Mouse (Mus musculus): Measurements from ENCODE around the gene Gm39566. TPM values are rescaled to one million over a fixed set of nuclear protein-coding genes. Genes with fewer than 3 reads are reported as not detected.

The Gm39566 gene
- polyA plus RNA-seq, 1 experiment from 2014 or later, result not detected

DNA sequence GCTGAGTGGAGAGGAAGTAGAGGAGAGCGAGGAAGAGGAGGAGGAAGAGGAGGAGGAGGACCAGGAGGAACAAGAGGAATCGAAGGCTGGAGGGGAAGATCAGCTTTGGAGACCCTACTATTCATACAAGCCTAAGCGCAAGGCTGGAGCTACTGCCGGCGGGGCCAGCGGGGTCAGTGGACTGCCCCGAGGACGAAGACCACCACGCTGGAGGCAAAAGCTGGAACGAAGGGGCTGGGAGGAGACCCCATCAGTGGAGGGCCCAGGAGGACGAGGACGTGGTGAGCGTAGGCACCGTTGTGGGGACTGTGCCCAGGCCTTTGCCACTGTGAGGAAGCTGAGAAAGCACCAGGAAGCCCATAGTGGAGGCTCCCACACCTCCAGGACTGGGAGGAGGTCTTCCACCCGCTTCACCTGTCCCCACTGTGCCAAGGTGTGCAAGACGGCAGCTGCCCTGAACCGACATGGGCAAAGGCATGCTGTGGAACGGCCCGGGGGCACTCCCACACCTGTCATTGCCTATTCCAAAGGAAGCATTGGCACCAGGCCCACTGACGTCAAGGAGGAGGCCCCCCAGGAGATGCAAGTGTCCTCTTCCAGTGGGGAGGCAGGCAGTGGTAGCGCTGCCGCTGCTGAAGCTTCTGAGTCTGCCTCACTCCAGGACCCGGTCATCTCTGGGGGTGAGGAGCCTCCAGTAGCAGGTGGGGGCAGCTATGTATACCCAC is 36.7 kb downstream of the Gm39566 start:
- no peak overlapping the region for H3K27ac ChIP-seq (replicated peaks; ENCODE audit: low read depth, low read length)
- H3K4me2 ChIP-seq (ENCODE audit: low read length), result no peak overlapping the region
- H3K4me1 ChIP-seq (ENCODE audit: control insufficient read depth, insufficient read depth, low read length), result no peaks in the 10 kb centered on the region
- no peaks in the 10 kb centered on the region for H3K9me3 ChIP-seq (ENCODE audit: control insufficient read depth, low read length)
- WGBS, result 64% methylated on average over 23 of the region's 23 CpGs
- H3K27me3 ChIP-seq (ENCODE audit: control insufficient read depth, insufficient read depth, low read length), result no peaks in the 10 kb centered on the region
- H3K4me3 ChIP-seq (replicated peaks; ENCODE audit: low read depth, low read length), result no peak overlapping the region
- H3K9ac ChIP-seq (replicated peaks; ENCODE audit: low read length), result no peak overlapping the region
- ATAC-seq (ENCODE audit: low FRiP score, low TSS enrichment) (no peak), DNase-seq (no peak)
- peaks cover 13% of the 10 kb centered on the region for H3K36me3 ChIP-seq (ENCODE audit: control insufficient read depth, insufficient read depth, low read length)

- ATAC-seq (ENCODE audit: low FRiP score, low TSS enrichment), result 0 out of 2 replicates have a peak, but pooled peaks have one; percentile 11
- H3K9ac ChIP-seq (replicated peaks; ENCODE audit: low read length), result no peak overlapping the region
These were observed 37.4 kb downstream of the Gm39566 start for GRCm38 (mm10) chr11:69777504-69778257.

GRCm38 (mm10) chr11:69776488-69776887 is 38.6 kb downstream of the Gm39566 start:
- Histone ChIP-seq H3K27me3 (ENCODE audit: control insufficient read depth, insufficient read depth, low read length) (no peaks in the 10 kb centered on the region), H3K36me3 (ENCODE audit: control insufficient read depth, insufficient read depth, low read length) (peaks cover 13% of the 10 kb centered on the region), H3K4me3 (replicated peaks; ENCODE audit: low read depth, low read length) (no peak overlapping the region), H3K9ac (replicated peaks; ENCODE audit: low read length) (no peak overlapping the region), H3K9me3 (ENCODE audit: control insufficient read depth, low read length) (no peaks in the 10 kb centered on the region), H3K4me1 (ENCODE audit: control insufficient read depth, insufficient read depth, low read length) (no peaks in the 10 kb centered on the region), H3K4me2 (ENCODE audit: low read length) (no peak overlapping the region), H3K27ac (replicated peaks; ENCODE audit: low read depth, low read length) (no peak overlapping the region)
- ATAC-seq (ENCODE audit: low FRiP score, low TSS enrichment), result no peak
- no peak for DNase-seq
- 86% methylated on average over 20 of the region's 20 CpGs for WGBS

More at GRCm38 (mm10) chr11:69777504-69778257, 37.4 kb downstream of the Gm39566 start:
- no peak for DNase-seq
- Histone ChIP-seq H3K27me3 (ENCODE audit: control insufficient read depth, insufficient read depth, low read length) (no peaks in the 10 kb centered on the region), H3K4me2 (ENCODE audit: low read length) (no peak overlapping the region), H3K9me3 (ENCODE audit: control insufficient read depth, low read length) (no peaks in the 10 kb centered on the region), H3K27ac (replicated peaks; ENCODE audit: low read depth, low read length) (no peak overlapping the region), H3K4me1 (ENCODE audit: control insufficient read depth, insufficient read depth, low read length) (no peaks in the 10 kb centered on the region), H3K4me3 (replicated peaks; ENCODE audit: low read depth, low read length) (no peak overlapping the region), H3K36me3 (ENCODE audit: control insufficient read depth, insufficient read depth, low read length) (peaks cover 13% of the 10 kb centered on the region)
- 62% methylated on average over 26 of the region's 26 CpGs for WGBS

GRCm38 (mm10) chr11:69775716-69776115 is 39.4 kb downstream of the Gm39566 start:
- 78% methylated on average over 10 of the region's 10 CpGs for WGBS
- DNase-seq, result no peak

DNA sequence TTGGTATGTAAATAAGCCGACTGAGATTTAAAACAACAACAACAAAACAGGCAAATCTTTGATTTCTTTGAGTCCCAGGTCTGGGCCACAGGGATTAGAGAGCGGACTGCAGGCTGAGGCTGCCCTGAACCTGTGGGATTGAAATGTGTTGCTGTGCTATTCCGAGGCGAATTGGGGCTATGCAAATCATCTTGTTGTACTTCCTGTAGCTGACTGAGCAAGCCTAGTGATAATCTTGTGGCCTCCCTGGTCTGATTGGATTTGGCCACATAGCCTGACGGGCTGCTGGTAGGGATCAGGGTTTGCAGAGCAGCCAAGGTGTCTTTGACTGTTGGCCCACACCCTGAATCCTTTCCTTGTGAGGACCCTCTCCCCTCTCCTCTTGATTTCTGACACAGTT is 40.1 kb downstream of the Gm39566 start:
- H3K9ac ChIP-seq (replicated peaks; ENCODE audit: low read length), result no peak overlapping the region
- no peak for ATAC-seq (ENCODE audit: low FRiP score, low TSS enrichment)
- H3K4me1 ChIP-seq (ENCODE audit: control insufficient read depth, insufficient read depth, low read length), result no peaks in the 10 kb centered on the region
- no peak for DNase-seq
- peaks cover 17% of the 10 kb centered on the region for H3K36me3 ChIP-seq (ENCODE audit: control insufficient read depth, insufficient read depth, low read length)
- H3K4me2 ChIP-seq (ENCODE audit: low read length), result no peak overlapping the region
- H3K4me3 ChIP-seq (replicated peaks; ENCODE audit: low read depth, low read length), result no peak overlapping the region
- 58% methylated on average over 5 of the region's 5 CpGs for WGBS
- H3K27me3 ChIP-seq (ENCODE audit: control insufficient read depth, insufficient read depth, low read length), result no peaks in the 10 kb centered on the region
- no peak overlapping the region for H3K27ac ChIP-seq (replicated peaks; ENCODE audit: low read depth, low read length)
- H3K9me3 ChIP-seq (ENCODE audit: control insufficient read depth, low read length), result no peaks in the 10 kb centered on the region

More at GRCm38 (mm10) chr11:69775716-69776115, 39.4 kb downstream of the Gm39566 start:
- no peak for ATAC-seq (ENCODE audit: low FRiP score, low TSS enrichment)
- H3K9ac ChIP-seq (replicated peaks; ENCODE audit: low read length), result no peak overlapping the region
- no peak overlapping the region for H3K4me3 ChIP-seq (replicated peaks; ENCODE audit: low read depth, low read length)
- no peaks in the 10 kb centered on the region for H3K4me1 ChIP-seq (ENCODE audit: control insufficient read depth, insufficient read depth, low read length)
- H3K4me2 ChIP-seq (ENCODE audit: low read length), result no peak overlapping the region
- H3K27ac ChIP-seq (replicated peaks; ENCODE audit: low read depth, low read length), result no peak overlapping the region
- no peaks in the 10 kb centered on the region for H3K9me3 ChIP-seq (ENCODE audit: control insufficient read depth, low read length)
- peaks cover 16% of the 10 kb centered on the region for H3K36me3 ChIP-seq (ENCODE audit: control insufficient read depth, insufficient read depth, low read length)
- no peaks in the 10 kb centered on the region for H3K27me3 ChIP-seq (ENCODE audit: control insufficient read depth, insufficient read depth, low read length)

- 0 out of 2 replicates have a peak, but pooled peaks cover 4% of the 10 kb centered on the region for H3K36me3 ChIP-seq (ENCODE audit: control insufficient read depth, insufficient read depth, low read length)
- H3K9me3 ChIP-seq (ENCODE audit: control insufficient read depth, low read length), result no peaks in the 10 kb centered on the region
- H3K9ac ChIP-seq (replicated peaks; ENCODE audit: low read length), result no peak overlapping the region
- H3K4me3 ChIP-seq (replicated peaks; ENCODE audit: low read depth, low read length), result no peak overlapping the region; the same call in 1 of the 2 replicates
- H3K27me3 ChIP-seq (ENCODE audit: control insufficient read depth, insufficient read depth, low read length), result no peaks in the 10 kb centered on the region
- ATAC-seq (ENCODE audit: low FRiP score, low TSS enrichment) (no peak), DNase-seq (no peak)
- H3K4me1 ChIP-seq (ENCODE audit: control insufficient read depth, insufficient read depth, low read length), result peaks cover 11% of the 10 kb centered on the region
- 70% methylated on average over 4 of the region's 4 CpGs for WGBS
- no peak overlapping the region for H3K27ac ChIP-seq (replicated peaks; ENCODE audit: low read depth, low read length)
- H3K4me2 ChIP-seq (ENCODE audit: low read length), result peak overlapping the region; percentile 68
These were observed 47.5 kb downstream of the Gm39566 start for GRCm38 (mm10) chr11:69767625-69767909.

GRCm38 (mm10) chr11:69766872-69767624 is 48.0 kb downstream of the Gm39566 start:
- ATAC-seq (ENCODE audit: low FRiP score, low TSS enrichment) (no peak), DNase-seq (no peak)
- H3K4me1 ChIP-seq (ENCODE audit: control insufficient read depth, insufficient read depth, low read length), result peaks cover 11% of the 10 kb centered on the region
- peak overlapping the region; percentile 81; the same call in 1 of the 2 replicates for H3K27ac ChIP-seq (replicated peaks; ENCODE audit: low read depth, low read length)
- peak overlapping the region; percentile 89 for H3K4me3 ChIP-seq (replicated peaks; ENCODE audit: low read depth, low read length)
- 0 out of 2 replicates have a peak, but pooled peaks cover 4% of the 10 kb centered on the region for H3K36me3 ChIP-seq (ENCODE audit: control insufficient read depth, insufficient read depth, low read length)
- peak overlapping the region; percentile 68 for H3K4me2 ChIP-seq (ENCODE audit: low read length)
- WGBS, result 60% methylated on average over 13 of the region's 13 CpGs
- H3K9ac ChIP-seq (replicated peaks; ENCODE audit: low read length), result peak overlapping the region; percentile 98
- no peaks in the 10 kb centered on the region for H3K9me3 ChIP-seq (ENCODE audit: control insufficient read depth, low read length)
- no peaks in the 10 kb centered on the region for H3K27me3 ChIP-seq (ENCODE audit: control insufficient read depth, insufficient read depth, low read length)

DNA sequence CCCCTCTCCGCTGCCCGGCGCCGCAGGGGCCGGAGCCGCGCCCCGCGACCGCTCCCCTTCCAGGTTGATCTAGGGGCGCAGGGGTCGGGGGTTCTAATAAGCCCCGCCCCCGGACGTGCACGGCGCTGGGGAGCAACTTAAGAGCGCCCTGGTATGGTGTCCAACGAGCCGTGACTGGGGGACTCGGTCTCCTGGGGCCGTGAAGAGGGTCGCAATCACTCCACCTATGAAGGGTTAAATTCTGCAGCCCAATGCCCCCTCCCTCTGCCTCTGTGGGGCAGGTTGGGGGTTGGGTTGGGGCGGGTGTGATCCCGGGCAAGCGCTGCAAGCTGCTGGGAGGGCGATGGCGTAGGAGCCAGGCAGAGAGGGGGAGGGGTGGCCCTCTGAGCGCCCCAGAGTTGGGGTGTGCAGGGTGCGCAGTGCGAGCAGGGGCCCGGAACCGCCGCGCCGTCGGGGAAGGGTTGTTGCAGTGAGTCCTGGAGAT is 48.9 kb downstream of the Gm39566 start:
- Histone ChIP-seq H3K4me3 (replicated peaks; ENCODE audit: low read depth, low read length) (peak overlapping the region; percentile 89), H3K4me2 (ENCODE audit: low read length) (peak overlapping the region; percentile 68), H3K27me3 (ENCODE audit: control insufficient read depth, insufficient read depth, low read length) (no peaks in the 10 kb centered on the region), H3K9ac (replicated peaks; ENCODE audit: low read length) (peak overlapping the region; percentile 98), H3K36me3 (ENCODE audit: control insufficient read depth, insufficient read depth, low read length) (0 out of 2 replicates have a peak, but pooled peaks cover 4% of the 10 kb centered on the region), H3K9me3 (ENCODE audit: control insufficient read depth, low read length) (no peaks in the 10 kb centered on the region), H3K27ac (replicated peaks; ENCODE audit: low read depth, low read length) (peak overlapping the region; percentile 81), H3K4me1 (ENCODE audit: control insufficient read depth, insufficient read depth, low read length) (peaks cover 11% of the 10 kb centered on the region)
- peak; percentile 73 for DNase-seq
- peak; percentile 79 for ATAC-seq (ENCODE audit: low FRiP score, low TSS enrichment)
- WGBS, result 1% methylated on average over 37 of the region's 37 CpGs

Measured in midbrain, embryonic 14.5 days (tissue).